Mouse (Mus musculus) monocyte, adult 5-6 weeks (primary cell): ENCODE measurements at regions not wholly inside any gene's neighbourhood (a gene's known extent, or its start where the extent isn't known, plus 50 kb on each side); places are given as distances from the start of the nearest gene placed in this dataset.
A peak's percentile ranks its signal among the peaks of the same experiment; 100 is the strongest.

ENCODE experiments used
- ATAC-seq: fragments of 153-309, 156-312 bp; replicated peaks from 2 replicates; pipeline ENCODE4 v1.8.0; 2017; ENCODE audit warnings: mild to moderate bottlenecking; ENCODE audit not compliant: low TSS enrichment, insufficient number of reproducible peaks, severe bottlenecking, poor library complexity, low FRiP score

DNA sequence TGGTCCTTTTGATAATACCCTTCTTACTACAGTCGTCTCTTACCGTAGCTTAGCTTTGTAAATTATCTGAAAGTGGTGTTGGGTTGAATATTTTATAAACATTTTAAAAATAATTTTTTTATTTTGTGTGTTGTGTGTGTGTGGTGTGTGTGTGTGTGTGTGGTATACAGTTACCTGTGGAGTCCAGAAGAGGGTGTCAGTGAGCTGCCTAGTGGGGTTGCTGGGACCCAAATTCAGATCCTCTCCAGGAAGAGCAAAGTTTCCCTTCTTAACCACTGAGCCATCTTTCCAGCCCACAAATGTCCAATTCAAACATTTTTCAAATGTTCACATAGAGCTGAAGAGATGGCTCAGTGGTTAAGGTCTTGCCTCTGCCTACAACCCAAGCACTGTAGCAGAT lies 78.4 kb upstream of the H2afz start:
- ATAC-seq: no peak

DNA sequence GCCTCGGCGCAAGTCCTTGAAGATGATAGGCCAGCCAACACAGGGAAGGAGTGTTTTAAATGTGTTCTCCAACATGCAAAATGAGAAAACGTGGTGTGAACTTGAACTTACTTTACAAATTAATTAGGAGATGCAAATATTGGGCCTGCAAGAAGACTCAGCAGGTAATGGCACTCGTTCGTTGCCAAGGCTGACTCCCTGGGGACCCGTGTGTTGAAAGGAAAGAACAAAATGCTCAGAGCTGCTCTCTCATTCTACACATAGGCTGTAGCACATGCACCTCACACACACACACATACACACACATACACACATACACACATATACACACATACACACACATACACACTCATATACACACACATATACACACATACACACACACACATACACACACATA lies 74.6 kb upstream of the H2afz start:
- ATAC-seq: no peak

DNA sequence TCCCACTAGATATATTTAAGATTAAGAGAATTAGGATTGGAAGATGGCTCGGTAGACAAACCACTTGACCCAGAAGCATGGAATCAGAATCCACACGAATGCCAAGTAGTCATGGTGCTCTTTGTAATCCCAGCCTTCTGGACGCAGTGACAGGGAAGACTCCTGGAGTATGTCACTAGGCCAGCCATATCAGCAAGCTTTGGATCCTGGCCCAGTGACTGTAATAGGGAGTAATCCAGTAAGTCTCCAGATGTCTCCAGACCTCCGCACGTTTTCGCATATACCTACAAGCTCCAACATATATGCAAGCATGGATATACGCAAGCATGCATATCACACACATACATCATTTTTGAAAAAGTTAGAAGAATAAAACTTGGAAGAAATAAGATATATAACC lies 73.9 kb upstream of the H2afz start:
- ATAC-seq: no peak

GRCm38 (mm10) chr3:137795754-137796315 lies 68.5 kb upstream of the H2afz start:
- no peak for ATAC-seq

DNA sequence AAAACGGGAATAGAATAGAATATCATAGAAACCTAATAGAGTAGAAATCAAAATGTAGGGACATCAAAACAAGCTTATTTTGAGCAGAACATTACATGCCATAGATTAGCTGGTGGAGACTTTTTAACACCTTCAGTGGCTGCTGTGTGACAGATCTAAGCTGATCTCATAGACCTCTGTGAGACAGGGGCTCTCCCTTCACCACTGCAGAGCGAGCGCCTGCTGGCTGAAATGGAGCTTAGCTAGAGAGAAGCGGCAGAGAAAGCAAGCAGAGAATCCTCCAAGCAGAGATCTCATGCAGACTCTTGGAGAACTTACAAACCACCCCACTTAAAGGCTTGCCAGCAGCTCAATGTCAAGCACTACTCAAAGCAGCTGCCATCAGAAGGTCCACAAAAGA lies 65.5 kb upstream of the H2afz start:
- ATAC-seq: no peak

DNA sequence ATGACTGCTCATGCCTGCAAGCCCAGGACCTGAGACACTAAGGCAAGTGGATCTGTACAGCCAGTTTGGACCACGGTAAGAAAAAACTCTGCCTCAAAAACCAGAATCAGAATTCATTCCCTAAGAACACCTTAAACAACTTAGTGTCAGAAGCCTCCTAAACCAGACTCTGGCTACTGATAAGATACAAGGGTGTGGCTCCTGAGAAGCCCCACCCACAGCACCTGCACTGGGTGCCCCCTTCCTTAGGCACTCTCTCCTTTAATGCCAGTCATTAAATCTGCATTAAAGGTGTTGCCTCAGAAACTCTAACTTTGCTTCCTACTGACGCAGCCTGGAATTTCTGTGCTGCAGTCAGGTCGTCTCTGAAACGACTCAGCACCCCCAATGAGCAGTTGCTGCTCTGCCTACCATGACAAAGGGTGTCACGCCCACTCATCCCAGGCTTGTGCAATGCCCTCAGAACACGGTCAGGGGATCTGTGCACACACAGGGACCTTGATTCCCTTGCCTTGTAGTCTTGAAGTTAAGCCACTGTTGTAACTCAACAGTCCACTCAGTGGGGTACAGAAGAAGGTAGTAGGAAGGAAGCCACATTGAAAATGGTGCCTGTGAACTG lies 62.8 kb upstream of the H2afz start:
- no peak for ATAC-seq

DNA sequence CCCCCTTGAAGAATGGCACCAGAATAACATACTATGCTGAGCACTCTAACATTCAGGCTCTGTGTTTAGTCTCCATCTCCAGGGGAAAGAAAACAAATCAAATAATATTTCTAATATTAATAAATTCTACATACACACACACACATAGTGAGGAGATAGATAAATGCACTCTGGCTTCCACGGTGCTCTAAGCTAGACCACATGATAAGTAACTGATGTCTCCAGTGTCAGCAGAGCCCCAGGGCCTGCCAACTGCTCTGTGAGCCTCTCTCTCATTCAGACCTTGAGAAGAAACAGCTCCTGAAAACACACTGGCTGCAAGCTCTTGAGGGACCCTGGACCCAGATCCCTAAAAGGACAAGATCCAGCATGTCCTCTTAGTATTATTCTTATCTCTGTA lies 56.9 kb upstream of the H2afz start:
- no peak for ATAC-seq

- ATAC-seq: no peak
Observed at GRCm38 (mm10) chr3:137807913-137808684, 56.2 kb upstream of the H2afz start.

DNA sequence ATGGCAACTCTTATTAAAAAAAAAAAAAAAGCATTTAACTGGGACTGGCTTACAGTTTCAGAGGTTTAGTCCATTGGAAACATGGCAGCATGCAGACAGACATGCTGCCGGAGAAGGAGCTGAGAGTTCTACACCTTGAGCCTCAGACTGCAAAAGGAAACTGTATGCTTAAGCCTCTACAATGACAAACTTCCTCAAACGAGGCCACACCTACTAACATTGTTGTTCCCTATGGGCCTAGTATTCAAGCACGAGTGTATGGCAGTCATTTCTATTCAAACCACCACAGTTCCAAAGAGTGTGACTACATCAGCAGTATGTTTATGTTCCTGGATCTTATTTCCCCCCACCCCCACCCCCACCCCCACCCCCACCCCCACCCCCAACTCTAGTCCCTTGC lies 54.2 kb upstream of the H2afz start:
- ATAC-seq: peak; percentile 85
